Mouse (Mus musculus) MN1 (cell line): ENCODE results near the gene Tns4.
A peak's percentile ranks its signal among the peaks of the same experiment; 100 is the strongest.

Experiments
- DNase-seq: peaks from one replicate; pipeline ENCODE4 v3.0.0-alpha.2; 2016; ENCODE audit warnings: low spot score

Tns4 gene

GRCm38 (mm10) chr11:99118420-99118819 lies 29.3 kb upstream of the Tns4 start:
- no peak for DNase-seq

GRCm38 (mm10) chr11:99117907-99118306 lies 28.8 kb upstream of the Tns4 start:
- DNase-seq, result no peak

GRCm38 (mm10) chr11:99115940-99116339 lies 26.8 kb upstream of the Tns4 start:
- DNase-seq, result no peak

GRCm38 (mm10) chr11:99113111-99113510 lies 24.0 kb upstream of the Tns4 start:
- DNase-seq, result peak; percentile 61

GRCm38 (mm10) chr11:99112700-99113099 lies 23.6 kb upstream of the Tns4 start:
- no peak for DNase-seq

GRCm38 (mm10) chr11:99111631-99112030 lies 22.5 kb upstream of the Tns4 start:
- no peak for DNase-seq

- DNase-seq, result no peak
Measured at GRCm38 (mm10) chr11:99111155-99111554, 22.0 kb upstream of the Tns4 start.

- DNase-seq, result no peak
Measured at GRCm38 (mm10) chr11:99110370-99111110, 21.4 kb upstream of the Tns4 start.

GRCm38 (mm10) chr11:99108296-99108695 lies 19.2 kb upstream of the Tns4 start:
- DNase-seq, result no peak

- DNase-seq, result no peak
Measured at GRCm38 (mm10) chr11:99105981-99106726, 17.0 kb upstream of the Tns4 start.

- no peak for DNase-seq
Measured at GRCm38 (mm10) chr11:99104609-99105410, 15.7 kb upstream of the Tns4 start.

- no peak for DNase-seq
Measured at GRCm38 (mm10) chr11:99102575-99103270, 13.6 kb upstream of the Tns4 start.

- no peak for DNase-seq
Measured at GRCm38 (mm10) chr11:99101693-99102092, 12.6 kb upstream of the Tns4 start.

- DNase-seq, result no peak
Measured at GRCm38 (mm10) chr11:99100215-99100614, 11.1 kb upstream of the Tns4 start.

GRCm38 (mm10) chr11:99099516-99099915 lies 10.4 kb upstream of the Tns4 start:
- DNase-seq, result no peak

GRCm38 (mm10) chr11:99098924-99099323 lies 9.8 kb upstream of the Tns4 start:
- no peak for DNase-seq

GRCm38 (mm10) chr11:99096996-99097774 lies 8.1 kb upstream of the Tns4 start:
- no peak for DNase-seq

- DNase-seq, result no peak
Measured at GRCm38 (mm10) chr11:99096417-99096816, 7.3 kb upstream of the Tns4 start.

GRCm38 (mm10) chr11:99095759-99096158 lies 6.7 kb upstream of the Tns4 start:
- DNase-seq, result no peak

- no peak for DNase-seq
Measured at GRCm38 (mm10) chr11:99094911-99095676, 6.0 kb upstream of the Tns4 start.
